Mouse (Mus musculus) limb, embryonic 12.5 days (tissue): ENCODE results near the gene Tbc1d4. TPM values are rescaled to one million over a fixed set of nuclear protein-coding genes. Genes with fewer than 3 reads are reported as not detected.

Source experiments
- polyA plus RNA-seq: library from polyadenylated mRNA; unstranded; fragments of >200 nt; fragmentation: Nextera tagmentation; extraction: Ambion mirVana; gene quantifications from 2 replicates; pipeline ENCODE4 v1.2.1, GENCODE M21; 2016

Tbc1d4 gene
- polyA plus RNA-seq, 1 experiment from 2014 or later: 10.7 TPM

Other genes with a start within 250 kb of the Tbc1d4 start
- 82.6 and 90.1 TPM in 2 replicates for gene Commd6, start 31.5 kb upstream of the Tbc1d4 start, polyA plus RNA-seq
- gene Uchl3, start 44.8 kb upstream of the Tbc1d4 start, polyA plus RNA-seq: 135 and 136 TPM in 2 replicates
- gene Gm9922, start 120.6 kb upstream of the Tbc1d4 start, polyA plus RNA-seq: 1.3 and 1.9 TPM in 2 replicates
- 13.8 and 15.1 TPM in 2 replicates for gene Lmo7, start 120.8 kb upstream of the Tbc1d4 start, polyA plus RNA-seq